Mouse (Mus musculus): ENCODE measurements around the gene Prnd. TPM values are rescaled to one million over a fixed set of nuclear protein-coding genes. Genes with fewer than 3 reads are reported as not detected.

Gene Prnd
- total RNA-seq, 1 experiment, result 0.98 TPM

- peaks cover 12 to 15% of the 10 kb centered on the region in 2 experiments; a peak in 3 of 4 replicates for H3K4me1 ChIP-seq (ENCODE audit: control insufficient read depth in 2 of 2, insufficient read depth in 2 of 2, low read length in 2 of 2, poor library complexity in 1 of 2)
- H3K4me3 ChIP-seq (ENCODE audit: insufficient read depth in 1 of 2, low read depth in 1 of 2, low read length in 2 of 2, poor library complexity in 1 of 2, severe bottlenecking in 1 of 2), result no peak overlapping the region
- H3K9ac ChIP-seq (ENCODE audit: insufficient read depth, low read depth, low read length, poor library complexity, severe bottlenecking), result no peak overlapping the region
- no peaks in the 10 kb centered on the region for H3K9me3 ChIP-seq (ENCODE audit: control insufficient read depth, insufficient read depth, low read depth, low read length)
- DNase-seq (ENCODE audit: low read depth, low spot score), result peak; percentile 44
- TF ChIP-seq ZC3H11A (IDR thresholded peaks at IDR 0.05; ENCODE audit: borderline replicate concordance, low read depth, low read length) (no peak), CHD2 (IDR thresholded peaks at IDR 0.05; ENCODE audit: low read depth, low read length) (no peak; the same call in 1 of the 2 replicates), MAFK (IDR thresholded peaks at IDR 0.05; ENCODE audit: insufficient read depth, low read depth, low read length) (no peak), HCFC1 (IDR thresholded peaks at IDR 0.05; ENCODE audit: borderline replicate concordance, insufficient read depth, low read length) (no peak), ZNF384 (IDR thresholded peaks at IDR 0.05; ENCODE audit: low read depth, low read length) (no peak)
- H3K27ac ChIP-seq (ENCODE audit: insufficient read depth, low read depth, low read length, poor library complexity, severe bottlenecking), result no peak overlapping the region
- no peaks in the 10 kb centered on the region for H3K36me3 ChIP-seq (ENCODE audit: control insufficient read depth, insufficient read depth, low read length, poor library complexity, severe bottlenecking)
- in situ Hi-C loops (cut with MboI; ENCODE audit: low sequenced_read_pairs in 2 of 2, unreplicated experiment in 2 of 2), result no loop called here
Observed at GRCm38 (mm10) chr2:131957731-131958222, 7.1 kb downstream of the Prnd start.

GRCm38 (mm10) chr2:131961671-131962070 lies 11.0 kb downstream of the Prnd start:
- in situ Hi-C loops (cut with MboI; ENCODE audit: low sequenced_read_pairs in 2 of 2, unreplicated experiment in 2 of 2), result no loop called here
- H3K4me3 ChIP-seq (ENCODE audit: insufficient read depth in 1 of 2, low read depth in 1 of 2, low read length in 2 of 2, poor library complexity in 1 of 2, severe bottlenecking in 1 of 2), result no peak overlapping the region
- 0 out of 2 replicates have a peak overlapping the region, but pooled peaks have one; percentile 40 for H3K27ac ChIP-seq (ENCODE audit: insufficient read depth, low read depth, low read length, poor library complexity, severe bottlenecking)
- no peaks in the 10 kb centered on the region for H3K9me3 ChIP-seq (ENCODE audit: control insufficient read depth, insufficient read depth, low read depth, low read length)
- no peak for DNase-seq (ENCODE audit: low read depth, low spot score)
- no peaks in the 10 kb centered on the region for H3K36me3 ChIP-seq (ENCODE audit: control insufficient read depth, insufficient read depth, low read length, poor library complexity, severe bottlenecking)
- H3K9ac ChIP-seq (ENCODE audit: insufficient read depth, low read depth, low read length, poor library complexity, severe bottlenecking), result no peak overlapping the region
- TF ChIP-seq HCFC1 (IDR thresholded peaks at IDR 0.05; ENCODE audit: borderline replicate concordance, insufficient read depth, low read length) (no peak), ZC3H11A (IDR thresholded peaks at IDR 0.05; ENCODE audit: borderline replicate concordance, low read depth, low read length) (no peak), MAFK (IDR thresholded peaks at IDR 0.05; ENCODE audit: insufficient read depth, low read depth, low read length) (no peak), ZNF384 (IDR thresholded peaks at IDR 0.05; ENCODE audit: low read depth, low read length) (no peak), CHD2 (IDR thresholded peaks at IDR 0.05; ENCODE audit: low read depth, low read length) (no peak)
- peaks cover 0 to 2% of the 10 kb centered on the region in 2 experiments; a peak in 1 of 4 replicates for H3K4me1 ChIP-seq (ENCODE audit: control insufficient read depth in 2 of 2, insufficient read depth in 2 of 2, low read length in 2 of 2, poor library complexity in 1 of 2)

- H3K36me3 ChIP-seq (ENCODE audit: control insufficient read depth, insufficient read depth, low read length, poor library complexity, severe bottlenecking), result no peaks in the 10 kb centered on the region
- TF ChIP-seq ZC3H11A (IDR thresholded peaks at IDR 0.05; ENCODE audit: borderline replicate concordance, low read depth, low read length) (no peak), HCFC1 (IDR thresholded peaks at IDR 0.05; ENCODE audit: borderline replicate concordance, insufficient read depth, low read length) (no peak), MAFK (IDR thresholded peaks at IDR 0.05; ENCODE audit: insufficient read depth, low read depth, low read length) (no peak), ZNF384 (IDR thresholded peaks at IDR 0.05; ENCODE audit: low read depth, low read length) (no peak), CHD2 (IDR thresholded peaks at IDR 0.05; ENCODE audit: low read depth, low read length) (no peak)
- H3K9ac ChIP-seq (ENCODE audit: insufficient read depth, low read depth, low read length, poor library complexity, severe bottlenecking), result no peak overlapping the region
- 0 out of 4 replicates have a peak, but pooled peaks cover 0 to 1% of the 10 kb centered on the region in 2 experiments for H3K4me1 ChIP-seq (ENCODE audit: control insufficient read depth in 2 of 2, insufficient read depth in 2 of 2, low read length in 2 of 2, poor library complexity in 1 of 2)
- in situ Hi-C loops (cut with MboI; ENCODE audit: low sequenced_read_pairs in 2 of 2, unreplicated experiment in 2 of 2), result no loop called here
- no peaks in the 10 kb centered on the region for H3K9me3 ChIP-seq (ENCODE audit: control insufficient read depth, insufficient read depth, low read depth, low read length)
- no peak for DNase-seq (ENCODE audit: low read depth, low spot score)
- no peak overlapping the region for H3K27ac ChIP-seq (ENCODE audit: insufficient read depth, low read depth, low read length, poor library complexity, severe bottlenecking)
- H3K4me3 ChIP-seq (ENCODE audit: insufficient read depth in 1 of 2, low read depth in 1 of 2, low read length in 2 of 2, poor library complexity in 1 of 2, severe bottlenecking in 1 of 2), result no peak overlapping the region
Observed at GRCm38 (mm10) chr2:131970597-131970996, 19.9 kb downstream of the Prnd start.

GRCm38 (mm10) chr2:131971098-131971497 lies 20.4 kb downstream of the Prnd start:
- no peak overlapping the region for H3K27ac ChIP-seq (ENCODE audit: insufficient read depth, low read depth, low read length, poor library complexity, severe bottlenecking)
- no peak overlapping the region for H3K9ac ChIP-seq (ENCODE audit: insufficient read depth, low read depth, low read length, poor library complexity, severe bottlenecking)
- H3K4me3 ChIP-seq (ENCODE audit: insufficient read depth in 1 of 2, low read depth in 1 of 2, low read length in 2 of 2, poor library complexity in 1 of 2, severe bottlenecking in 1 of 2), result no peak overlapping the region
- no peaks in the 10 kb centered on the region for H3K9me3 ChIP-seq (ENCODE audit: control insufficient read depth, insufficient read depth, low read depth, low read length)
- in situ Hi-C loops (cut with MboI; ENCODE audit: low sequenced_read_pairs in 2 of 2, unreplicated experiment in 2 of 2), result no loop called here
- TF ChIP-seq CHD2 (IDR thresholded peaks at IDR 0.05; ENCODE audit: low read depth, low read length) (no peak), ZC3H11A (IDR thresholded peaks at IDR 0.05; ENCODE audit: borderline replicate concordance, low read depth, low read length) (no peak), ZNF384 (IDR thresholded peaks at IDR 0.05; ENCODE audit: low read depth, low read length) (no peak), MAFK (IDR thresholded peaks at IDR 0.05; ENCODE audit: insufficient read depth, low read depth, low read length) (no peak), HCFC1 (IDR thresholded peaks at IDR 0.05; ENCODE audit: borderline replicate concordance, insufficient read depth, low read length) (no peak)
- DNase-seq (ENCODE audit: low read depth, low spot score), result no peak
- H3K36me3 ChIP-seq (ENCODE audit: control insufficient read depth, insufficient read depth, low read length, poor library complexity, severe bottlenecking), result no peaks in the 10 kb centered on the region
- H3K4me1 ChIP-seq (ENCODE audit: control insufficient read depth in 2 of 2, insufficient read depth in 2 of 2, low read length in 2 of 2, poor library complexity in 1 of 2), result 0 out of 4 replicates have a peak, but pooled peaks cover 0 to 1% of the 10 kb centered on the region in 2 experiments
